Mouse (Mus musculus) frontal cortex, adult 2 months (tissue): ENCODE measurements around the gene Sorcs2. TPM values are rescaled to one million over a fixed set of nuclear protein-coding genes. Genes with fewer than 3 reads are reported as not detected.

Source experiments
- DNase-seq, 2 experiments: peaks; one replicate each; pipeline ENCODE4 v3.0.0; 2022; ENCODE audit warnings: low spot score in 1 of 2; ENCODE audit errors: extremely low spot score in 1 of 2
- polyA plus RNA-seq: library from polyadenylated mRNA; depleted of rRNA; stranded (reverse); fragments of >200 nt; gene quantifications from 2 replicates; pipeline ENCODE4 v1.2.3, GENCODE M21; 2012

Gene Sorcs2
- polyA plus RNA-seq, 1 experiment = 30.7 TPM

DNA sequence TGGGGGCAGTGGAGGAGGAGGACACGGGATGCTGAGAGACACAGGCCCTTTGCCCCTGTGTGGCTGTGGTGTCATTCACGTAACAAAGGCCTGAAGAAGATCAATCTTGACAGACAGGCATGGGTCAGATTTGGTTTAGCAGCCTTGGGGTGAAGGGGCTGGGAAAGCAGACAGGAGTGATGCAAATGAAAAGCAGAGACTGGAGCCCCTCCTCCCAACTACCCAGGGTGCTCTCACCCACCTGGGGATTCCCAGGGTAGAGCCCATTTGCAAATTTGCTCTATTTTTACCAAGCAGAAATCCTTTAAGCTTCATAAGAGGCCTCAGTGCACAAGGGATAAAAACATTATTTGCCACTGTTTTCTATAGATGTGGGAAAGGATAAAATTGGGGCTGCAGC lies 253.4 kb downstream of the Sorcs2 start:
- no peak for DNase-seq

DNA sequence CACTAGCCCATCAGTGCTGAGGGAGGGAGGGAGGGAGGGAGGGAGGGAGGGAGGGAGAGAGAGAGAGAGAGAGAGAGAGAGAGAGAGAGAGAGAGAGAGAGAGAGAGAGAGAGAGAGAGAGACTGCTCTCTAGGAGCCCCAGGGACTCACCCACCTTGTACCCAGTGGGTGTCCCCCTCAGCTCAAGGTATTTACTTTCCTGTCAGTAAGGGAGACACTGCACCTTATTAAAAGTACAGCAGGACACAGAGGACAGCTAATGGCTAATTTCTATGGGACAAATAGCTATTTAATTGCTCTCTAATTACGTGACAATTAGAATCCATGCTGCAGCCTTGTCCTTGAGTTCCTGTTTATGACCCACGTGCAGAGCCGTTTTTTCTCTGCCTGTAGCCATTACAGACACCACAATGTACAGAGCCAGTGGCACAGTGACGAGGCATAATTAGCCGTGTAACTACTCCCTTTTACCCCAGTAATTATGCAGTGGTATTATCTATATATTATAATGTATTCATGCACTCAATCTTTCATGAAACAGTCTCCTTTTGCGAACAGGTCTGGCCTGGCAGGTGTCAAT lies 256.2 kb downstream of the Sorcs2 start:
- DNase-seq = no peak

DNA sequence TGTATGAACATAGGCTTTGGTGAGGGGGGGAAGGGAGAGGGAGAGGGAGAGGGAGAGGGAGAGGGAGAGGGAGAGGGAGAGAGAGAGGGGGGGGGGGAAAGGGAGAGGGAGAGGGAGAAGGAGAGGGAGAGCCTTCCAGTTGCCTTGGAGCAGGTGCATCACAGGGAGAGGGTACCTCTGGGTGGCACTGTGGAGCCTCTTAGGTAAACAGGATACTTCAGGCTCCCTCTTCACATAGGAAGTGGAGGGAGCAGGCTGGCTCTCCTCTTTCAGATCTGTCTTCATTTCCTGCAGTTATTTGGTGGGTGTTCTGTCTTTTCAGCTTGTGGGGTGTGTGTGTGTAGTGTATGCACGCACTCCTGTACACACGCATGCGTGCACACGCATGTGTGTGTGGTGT lies 256.8 kb downstream of the Sorcs2 start:
- peak in 1 of 2 experiments; percentile 66 for DNase-seq

DNA sequence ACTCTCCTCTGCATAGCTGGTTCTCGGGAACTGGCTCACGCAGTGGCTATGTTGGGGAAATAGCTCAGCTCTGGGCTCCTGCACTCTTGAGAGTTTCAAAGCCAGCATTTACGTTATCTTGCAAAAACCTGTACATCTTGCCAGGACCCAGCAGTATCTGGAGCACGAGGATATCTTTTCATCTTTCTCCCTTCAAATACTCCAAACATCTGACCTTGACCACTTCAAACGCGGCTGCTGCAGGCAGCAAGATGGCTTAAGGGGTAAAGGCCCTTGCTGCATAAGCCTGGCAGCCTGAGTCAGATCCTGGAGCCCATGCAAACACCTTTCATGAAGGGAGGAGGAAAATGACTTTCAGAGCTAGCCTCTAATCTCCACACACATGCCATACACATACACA lies 258.2 kb downstream of the Sorcs2 start:
- no peak for DNase-seq

DNA sequence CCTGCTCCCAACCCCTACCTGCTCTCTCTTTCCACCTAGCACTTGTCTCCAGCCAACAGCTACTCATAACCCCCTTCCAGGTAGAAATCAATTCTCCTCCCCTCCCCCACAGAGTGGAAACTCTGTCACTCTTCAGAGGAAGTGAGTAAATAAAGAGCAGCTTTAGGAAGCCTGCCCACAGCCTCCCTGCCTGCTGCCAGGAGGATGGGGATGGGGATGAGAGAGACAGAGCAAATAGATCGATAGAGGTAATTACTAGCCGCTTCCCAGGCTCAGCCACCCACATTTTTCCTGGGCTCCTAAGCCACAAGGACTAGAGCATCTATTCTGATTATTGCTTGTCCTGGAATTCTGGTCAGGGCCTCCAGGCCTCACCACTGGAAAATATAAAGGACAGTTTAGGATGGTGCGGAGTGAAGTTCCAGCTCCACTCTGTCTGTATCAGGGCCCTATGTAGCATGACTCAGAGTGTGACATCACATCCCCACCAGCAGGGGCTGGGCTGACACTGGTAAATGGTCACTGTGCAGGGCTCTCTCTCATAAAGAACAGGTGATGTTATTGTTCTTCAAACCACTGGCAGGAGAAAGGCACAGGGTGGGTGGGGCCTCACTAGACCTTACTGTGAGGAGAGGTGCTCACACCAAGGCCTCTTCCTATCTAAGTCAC lies 261.9 kb downstream of the Sorcs2 start:
- DNase-seq = no peak

DNA sequence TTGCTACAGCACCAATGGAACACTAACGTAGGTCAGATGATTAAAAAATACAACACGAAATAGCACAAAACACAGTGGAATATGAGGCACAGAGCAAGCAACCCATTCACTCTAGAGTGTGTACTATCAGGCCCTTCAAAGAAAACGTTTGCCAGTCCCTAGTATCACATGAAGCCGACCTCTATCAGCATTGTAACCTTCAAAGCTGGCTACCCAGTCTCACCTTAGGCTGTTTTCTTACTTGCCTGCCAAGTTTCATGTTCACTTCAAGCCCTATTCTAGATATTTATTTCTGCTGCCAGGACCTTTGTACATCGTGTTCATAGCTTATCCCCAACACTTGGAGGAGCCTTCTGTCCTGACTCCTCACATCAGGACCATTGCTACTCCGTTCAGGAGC lies 263.6 kb downstream of the Sorcs2 start:
- DNase-seq = no peak

DNA sequence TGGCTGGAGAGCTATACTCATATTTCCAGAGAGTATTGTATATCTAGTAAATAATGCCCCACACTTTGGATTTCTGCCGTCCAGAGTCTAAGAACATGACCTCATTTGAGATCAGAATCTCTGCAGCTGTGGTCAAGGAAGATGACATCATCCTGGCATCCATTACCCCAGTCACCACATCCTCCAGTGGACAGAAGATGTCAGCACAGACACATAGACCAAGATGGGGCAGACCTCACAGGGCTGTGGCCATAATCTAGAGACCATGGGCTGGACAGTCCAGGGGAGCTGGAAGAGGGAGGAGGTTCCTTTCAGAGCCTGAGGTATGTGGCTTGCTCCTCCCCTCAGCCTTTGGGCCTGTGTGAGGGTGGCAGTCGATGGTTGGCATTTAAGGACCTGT lies 264.0 kb downstream of the Sorcs2 start:
- no peak for DNase-seq

DNA sequence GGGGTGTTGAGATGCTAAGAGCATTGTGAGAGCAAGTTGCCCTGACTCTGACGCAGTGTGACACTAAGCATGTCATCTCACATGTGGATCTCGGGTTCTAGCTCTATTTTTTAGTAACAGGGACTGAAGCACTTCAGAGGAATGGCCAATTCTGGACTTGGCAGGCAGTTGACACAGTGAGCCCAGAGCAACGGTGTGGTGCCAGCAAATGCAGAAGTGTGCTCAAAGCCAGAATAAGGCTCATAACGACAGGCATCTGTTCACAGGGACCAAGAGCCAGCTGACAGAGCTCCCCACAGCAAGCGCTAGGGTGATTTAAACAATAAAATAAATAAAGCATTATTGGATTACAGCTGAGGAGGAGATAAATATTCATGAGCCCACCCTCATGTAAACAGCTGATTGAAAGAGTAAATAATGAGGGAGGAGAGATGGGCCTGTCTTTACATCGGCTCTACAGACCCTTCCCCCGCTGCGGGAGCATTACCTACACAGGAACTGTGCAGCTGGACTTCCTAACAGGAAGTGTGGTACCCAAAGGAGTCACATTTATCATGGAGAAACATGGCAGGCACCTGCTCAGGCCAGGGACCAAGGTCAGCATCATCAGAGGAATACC lies 267.4 kb downstream of the Sorcs2 start:
- no peak for DNase-seq

DNA sequence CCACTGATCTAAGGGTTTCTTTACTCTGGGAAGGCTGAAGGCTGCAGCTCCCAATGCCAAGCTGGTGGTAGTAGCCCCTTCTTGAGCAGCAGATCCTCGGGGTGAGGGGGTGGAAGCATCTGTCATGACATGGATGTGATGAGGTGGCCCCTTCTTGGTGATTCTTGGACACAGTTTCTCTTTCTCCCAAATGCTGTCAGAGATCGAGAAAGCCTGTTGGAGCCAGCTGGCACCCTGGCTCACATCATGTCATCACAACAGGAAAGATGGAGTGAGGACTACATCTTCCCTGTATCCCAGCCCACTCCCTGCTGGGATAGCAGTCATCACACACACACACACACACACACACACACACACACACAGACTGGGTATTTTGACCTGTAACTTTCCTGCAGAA lies 268.3 kb downstream of the Sorcs2 start:
- no peak for DNase-seq

DNA sequence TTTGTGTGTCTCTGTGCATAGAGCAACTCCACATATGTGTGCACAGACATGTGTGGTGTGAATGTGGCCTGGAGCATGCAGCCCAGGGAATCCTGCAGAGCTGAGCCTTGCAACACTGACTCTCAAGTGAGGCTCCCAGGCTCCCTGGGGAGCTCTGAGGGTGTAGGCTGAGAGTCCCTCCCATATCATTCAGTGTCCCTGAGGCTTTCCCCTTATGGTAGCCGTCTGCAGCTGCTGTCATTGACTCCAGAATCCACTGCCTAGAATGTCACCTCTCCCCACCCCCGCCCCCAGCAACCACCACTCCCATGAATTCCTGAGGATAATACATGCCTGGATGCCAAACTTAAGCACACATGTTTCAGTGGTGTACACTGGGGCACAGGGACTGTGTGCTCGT lies 269.4 kb downstream of the Sorcs2 start:
- no peak for DNase-seq

DNA sequence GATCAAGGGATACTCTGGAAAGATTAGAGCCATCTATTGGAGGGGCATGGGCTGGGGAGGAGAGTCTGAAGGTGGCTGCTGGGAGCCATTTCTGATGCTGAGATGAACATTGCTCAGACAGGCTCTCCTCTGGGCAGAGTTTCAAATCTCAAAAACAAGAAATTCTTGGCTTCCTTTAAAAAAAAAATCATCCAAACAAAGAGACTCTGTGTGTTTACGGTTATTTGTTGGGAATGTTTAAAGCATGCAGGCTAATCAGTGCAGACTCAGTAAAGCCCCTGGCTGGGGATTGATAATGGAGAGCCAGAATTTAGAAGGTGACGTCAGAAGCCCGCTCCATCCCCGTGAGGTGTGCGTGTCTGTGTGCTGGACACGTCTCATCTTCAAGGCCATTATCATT lies 272.9 kb downstream of the Sorcs2 start:
- no peak for DNase-seq

DNA sequence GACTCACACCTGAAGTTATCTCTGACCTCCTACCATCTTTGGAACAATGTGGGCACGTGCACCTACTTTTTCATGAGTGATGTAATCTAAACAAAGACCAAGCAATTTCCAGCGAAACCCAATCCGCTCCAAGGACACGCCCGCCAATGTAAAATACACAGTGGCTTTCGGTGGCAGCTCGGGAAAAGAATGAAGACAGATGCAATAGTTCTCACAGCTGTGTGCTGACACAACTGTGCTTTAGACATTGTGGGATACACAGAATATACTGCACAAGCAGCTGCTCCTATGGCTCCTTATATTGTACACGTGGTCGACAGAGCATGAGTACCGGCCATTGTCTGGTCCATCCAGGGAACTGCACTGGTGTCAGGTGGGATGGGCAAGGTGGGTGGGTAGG lies 275.0 kb downstream of the Sorcs2 start:
- DNase-seq = no peak

DNA sequence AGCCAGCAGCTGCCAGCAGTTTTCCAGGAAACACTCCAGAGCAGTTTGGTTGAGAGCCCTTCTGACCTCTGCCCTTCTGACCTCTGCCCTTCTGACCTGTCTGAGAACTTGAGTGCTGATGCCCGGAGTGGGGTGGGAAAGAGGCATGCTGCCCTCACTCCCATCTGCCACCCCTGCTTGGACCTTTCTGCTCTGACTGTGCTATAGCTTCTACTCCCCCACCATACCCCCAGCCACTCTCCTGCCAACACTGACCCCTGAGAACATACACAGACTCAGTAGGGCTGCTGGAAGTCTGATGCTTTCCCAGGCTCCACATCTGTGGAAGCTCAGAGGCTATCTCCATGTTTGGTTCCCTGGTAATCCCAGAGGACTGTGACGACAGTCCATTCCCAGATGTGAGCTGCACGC lies 277.0 kb downstream of the Sorcs2 start:
- no peak for DNase-seq

DNA sequence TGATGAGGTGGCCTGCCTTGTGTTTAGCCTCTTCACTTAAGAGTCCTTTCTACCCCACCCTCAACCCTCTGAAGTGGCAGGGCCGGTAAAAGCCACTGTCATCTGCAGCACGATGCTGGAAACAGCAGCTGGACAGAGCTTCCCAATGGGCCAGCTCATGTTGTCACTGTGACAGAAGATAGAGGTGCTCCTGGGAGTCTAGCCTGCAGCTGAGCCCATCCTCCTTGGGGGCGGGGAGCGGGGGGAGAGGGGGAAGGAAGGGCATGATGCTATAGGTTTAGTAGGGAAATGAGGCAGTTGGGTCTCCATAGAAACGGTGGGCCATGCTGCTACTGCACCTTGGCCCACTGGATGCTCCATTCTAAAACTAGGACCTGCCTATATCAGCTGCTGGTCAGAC lies 279.9 kb downstream of the Sorcs2 start:
- no peak for DNase-seq

DNA sequence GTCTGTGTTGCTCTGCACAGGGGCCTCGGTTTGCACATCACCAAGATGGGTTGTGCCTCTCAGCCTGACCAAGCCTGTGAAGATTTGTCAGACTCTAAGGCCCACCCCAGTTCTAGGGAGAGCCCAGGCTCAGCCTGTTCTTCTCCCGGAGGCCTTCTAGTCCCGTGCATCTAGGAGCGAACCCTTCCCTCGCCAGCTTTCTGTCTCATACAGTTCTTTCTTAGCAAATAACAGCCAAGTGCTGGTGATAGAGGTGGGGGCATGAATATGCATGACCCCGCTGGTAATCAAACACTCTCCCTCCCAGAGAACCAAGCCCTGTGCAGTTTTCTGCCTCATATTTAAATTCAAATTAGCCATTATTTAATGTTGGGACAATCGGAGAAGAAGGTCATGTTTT lies 282.4 kb downstream of the Sorcs2 start:
- DNase-seq = no peak

DNA sequence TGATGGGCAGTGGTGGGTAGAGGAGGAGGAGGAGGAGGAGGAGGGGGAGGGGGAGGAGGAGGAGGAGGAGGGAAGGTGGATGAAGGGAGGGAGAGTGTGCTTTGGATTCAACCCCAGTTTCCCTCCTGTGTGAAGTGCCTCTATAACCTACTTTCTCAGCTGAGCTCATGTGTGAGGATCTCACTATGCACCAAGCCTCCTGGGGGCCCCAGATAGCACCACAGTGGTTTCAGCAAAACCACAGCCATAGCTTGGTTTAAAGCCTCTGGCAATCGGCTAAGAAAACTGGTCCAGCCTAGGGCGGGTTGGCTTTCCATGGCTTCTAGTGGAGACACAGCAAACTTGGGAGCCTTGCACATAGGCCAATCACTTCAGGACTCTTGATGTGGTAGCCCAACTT lies 284.2 kb downstream of the Sorcs2 start:
- no peak for DNase-seq

DNA sequence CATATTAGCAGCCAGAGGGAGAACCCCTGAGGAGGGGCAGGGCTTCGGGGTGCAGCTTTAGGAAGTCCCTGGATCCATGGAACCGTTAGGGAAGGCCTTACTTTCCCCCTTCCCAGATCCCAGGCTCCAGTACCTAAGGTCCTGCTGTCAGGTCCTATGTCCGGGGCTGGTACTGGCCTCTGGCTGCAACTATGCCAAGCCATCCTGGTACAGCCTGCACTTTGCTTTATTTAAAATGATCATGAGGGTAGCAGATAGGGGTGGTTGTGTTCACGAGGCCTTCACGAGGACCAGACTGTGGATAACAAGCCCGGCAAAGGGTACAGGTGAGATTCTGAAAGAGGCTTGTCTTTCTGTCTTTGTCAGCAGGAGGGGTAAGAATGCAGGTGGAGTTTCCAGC lies 285.2 kb downstream of the Sorcs2 start:
- no peak for DNase-seq

DNA sequence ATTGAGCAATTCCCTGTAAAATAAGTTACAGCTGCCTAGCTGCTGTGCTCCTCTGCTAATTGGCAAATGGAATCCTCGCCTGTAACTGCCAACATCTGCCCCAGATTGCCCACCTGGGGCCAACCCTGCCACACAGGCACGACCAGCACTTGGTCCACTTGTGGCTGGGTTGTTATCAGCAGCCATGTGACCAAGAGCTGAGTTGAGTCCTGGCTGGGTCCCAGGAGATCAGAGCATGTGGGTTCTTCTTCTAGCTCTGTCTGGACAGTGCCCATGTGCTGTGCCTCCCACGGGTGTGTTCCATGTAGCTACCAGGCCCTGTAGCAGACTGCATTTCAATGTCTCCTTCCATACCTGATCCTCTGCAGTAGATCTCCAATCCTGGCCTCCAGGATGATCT lies 286.4 kb downstream of the Sorcs2 start:
- no peak for DNase-seq

DNA sequence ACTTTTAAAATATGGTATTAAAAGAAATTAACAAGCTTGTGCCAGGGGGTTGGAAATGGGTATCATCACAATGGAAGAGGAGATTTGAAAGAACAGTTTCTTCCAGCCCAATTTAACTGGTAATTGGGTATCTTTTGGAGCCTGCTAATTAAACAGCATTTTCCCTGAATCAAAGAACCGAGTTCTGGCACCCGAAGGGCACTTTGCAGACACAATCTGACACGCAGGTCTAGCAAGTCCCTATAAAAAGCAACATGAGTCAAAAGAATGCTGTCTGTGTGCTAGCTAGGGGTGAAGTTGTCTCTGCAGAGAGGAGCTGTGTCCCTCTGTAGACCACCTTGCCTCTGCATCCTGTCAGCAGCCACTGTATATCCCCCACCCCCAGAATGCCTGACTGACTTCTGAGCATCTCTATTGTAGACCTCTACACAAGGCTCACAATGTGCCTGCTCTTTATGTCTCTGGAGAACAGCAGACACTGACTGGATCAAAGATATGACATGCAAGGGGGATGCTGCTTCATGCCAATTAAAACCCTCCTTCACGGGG lies 289.5 kb downstream of the Sorcs2 start:
- peak in 1 of 2 experiments; percentile 31 for DNase-seq

DNA sequence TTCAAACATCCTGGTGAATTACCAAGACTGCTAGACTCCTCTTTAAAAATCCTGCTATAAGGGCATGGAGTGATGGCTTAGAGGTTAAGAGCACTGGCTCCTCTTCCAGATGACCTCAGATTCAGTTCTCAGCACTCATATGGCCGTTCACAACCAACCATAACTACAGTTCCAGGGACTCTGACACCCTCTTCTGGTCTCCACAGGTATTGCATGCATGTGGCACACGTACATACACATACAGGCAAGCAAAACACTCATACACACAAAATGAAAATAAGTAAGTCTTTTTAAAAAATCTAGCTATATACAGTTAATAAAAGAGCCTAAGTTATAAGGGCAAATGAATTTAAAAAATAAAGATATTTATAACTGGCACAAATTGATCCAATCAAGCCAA lies 294.5 kb downstream of the Sorcs2 start:
- DNase-seq = no peak

DNA sequence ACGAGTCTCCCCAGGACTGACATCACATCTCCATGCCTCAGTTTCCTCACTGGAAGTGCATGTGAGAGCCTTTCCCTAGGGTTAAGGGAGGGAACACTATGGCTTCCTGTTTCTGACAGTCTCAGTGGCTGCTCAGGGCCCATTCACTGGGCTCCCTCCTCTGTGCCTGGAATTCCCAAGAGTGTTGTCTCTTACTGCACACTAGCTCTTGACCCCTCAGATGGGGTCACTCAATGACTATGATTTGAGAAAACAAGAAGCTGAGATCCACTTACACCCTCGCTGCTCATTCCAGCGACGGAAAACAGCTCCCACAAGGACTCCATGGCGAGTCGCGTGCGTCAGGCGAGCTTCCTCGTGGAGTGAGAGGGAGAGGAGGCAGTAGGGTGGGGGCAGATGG lies 296.8 kb downstream of the Sorcs2 start:
- no peak for DNase-seq

DNA sequence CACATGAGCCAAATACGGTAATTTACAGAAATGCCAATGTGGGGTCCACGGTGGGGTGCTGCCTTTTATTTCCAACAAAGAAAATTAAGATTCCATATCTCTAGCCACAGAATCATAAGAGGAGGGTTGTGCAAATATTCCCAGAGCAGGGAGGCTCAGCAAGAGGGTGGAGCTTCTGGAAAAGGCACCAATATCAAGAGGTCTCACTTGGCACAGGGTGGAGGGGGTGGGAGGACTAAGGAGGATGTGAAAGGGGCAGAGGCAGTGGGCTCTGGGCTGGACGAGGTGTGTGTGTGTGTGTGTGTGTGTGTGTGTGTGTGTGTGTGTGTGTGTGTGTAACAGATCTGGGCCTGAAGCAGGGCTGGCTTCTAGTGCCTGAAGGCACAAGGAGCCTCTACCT lies 297.5 kb downstream of the Sorcs2 start:
- no peak for DNase-seq
